Mouse (Mus musculus): Measurements from ENCODE around the gene Vmn2r71. TPM values are rescaled to one million over a fixed set of nuclear protein-coding genes. Genes with fewer than 3 reads are reported as not detected.

Vmn2r71 gene
- not detected for total RNA-seq (2023)

GRCm38 (mm10) chr7:85562787-85563186, at the start of gene Vmn2r71:
Gene Vmn2r71, plus strand, starts transcription at chr7:85563087.

DNA sequence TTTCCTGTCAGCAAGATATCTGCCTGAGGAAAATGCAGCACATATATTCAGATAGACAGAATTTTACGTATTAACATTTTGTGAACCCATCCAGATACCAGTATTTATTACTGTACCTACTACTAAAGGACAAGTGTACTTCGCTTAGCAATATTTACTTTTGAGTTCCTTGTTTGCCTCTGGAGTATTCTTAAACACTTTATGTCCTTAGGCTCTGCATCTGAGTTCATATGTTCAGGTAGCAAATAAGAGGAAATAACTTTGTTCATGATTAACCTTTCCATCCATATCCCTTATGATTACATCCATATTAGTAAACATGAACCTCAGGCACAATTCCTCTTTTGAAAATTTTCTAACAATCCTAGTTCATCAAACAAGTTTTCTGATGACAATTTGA, 6.2 kb downstream of the Vmn2r71 start, which contains the start of gene Vmn2r70:
TSS of gene Vmn2r70 (minus strand) at position 101 of the 400 bp plus-strand sequence.

Other genes starting within 250 kb of the Vmn2r71 start
- not detected for gene Vmn2r69, start 147.2 kb upstream of the Vmn2r71 start, total RNA-seq (2023)
- not detected for gene Vmn2r70, start 6.1 kb downstream of the Vmn2r71 start, total RNA-seq (2023)
- not detected for gene Vmn2r72, start 192.0 kb downstream of the Vmn2r71 start, total RNA-seq (2023)

Data from neutrophil, adult 59 days (primary cell).